Mouse (Mus musculus): ENCODE data around the gene 1700016K19Rik.

Gene 1700016K19Rik

GRCm38 (mm10) chr11:76035182-76035581, 35.5 kb downstream of the 1700016K19Rik start:
- DNase-seq: no peak

GRCm38 (mm10) chr11:76037581-76038294, 38.0 kb downstream of the 1700016K19Rik start:
- no peak for DNase-seq

DNA sequence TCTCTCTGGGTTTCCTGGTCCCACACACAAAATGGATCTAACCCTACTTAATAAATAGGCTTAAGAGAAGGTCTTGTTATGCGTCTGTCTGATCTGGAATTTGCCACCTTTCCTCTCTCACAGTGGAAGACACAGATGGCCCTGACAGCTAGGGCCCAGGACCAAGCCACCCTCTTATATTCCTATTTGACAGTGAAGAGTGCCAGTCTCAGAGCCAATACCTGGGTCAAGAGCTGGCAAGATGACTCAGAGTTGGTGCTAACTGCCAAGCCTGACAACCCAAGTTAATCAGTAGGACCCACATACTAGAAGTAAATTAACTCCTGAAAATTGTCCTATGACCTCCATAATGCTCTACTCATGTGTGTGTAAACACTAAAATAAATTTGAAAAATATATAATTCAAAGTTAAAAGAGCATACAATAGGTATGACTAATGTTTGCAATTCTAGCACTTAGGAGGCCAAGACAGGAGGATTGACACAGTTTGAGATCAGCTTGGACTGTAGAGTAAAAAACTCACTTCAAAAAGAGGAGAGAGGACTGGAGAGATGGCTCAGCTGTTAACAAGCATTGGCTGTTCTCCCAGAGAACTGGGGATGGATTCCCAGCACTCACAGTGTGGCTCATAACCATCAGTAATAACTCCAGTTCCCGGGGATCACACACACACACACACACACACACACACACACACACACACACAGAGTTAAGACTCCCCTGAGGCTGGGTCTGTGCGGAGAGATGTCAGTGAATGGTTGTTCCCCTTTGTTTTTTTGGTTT, 39.8 kb downstream of the 1700016K19Rik start:
- no peak for DNase-seq

GRCm38 (mm10) chr11:76040106-76040505, 40.4 kb downstream of the 1700016K19Rik start:
- no peak for DNase-seq

- no peak for DNase-seq
Observed at GRCm38 (mm10) chr11:76040761-76041376, 41.2 kb downstream of the 1700016K19Rik start.

DNA sequence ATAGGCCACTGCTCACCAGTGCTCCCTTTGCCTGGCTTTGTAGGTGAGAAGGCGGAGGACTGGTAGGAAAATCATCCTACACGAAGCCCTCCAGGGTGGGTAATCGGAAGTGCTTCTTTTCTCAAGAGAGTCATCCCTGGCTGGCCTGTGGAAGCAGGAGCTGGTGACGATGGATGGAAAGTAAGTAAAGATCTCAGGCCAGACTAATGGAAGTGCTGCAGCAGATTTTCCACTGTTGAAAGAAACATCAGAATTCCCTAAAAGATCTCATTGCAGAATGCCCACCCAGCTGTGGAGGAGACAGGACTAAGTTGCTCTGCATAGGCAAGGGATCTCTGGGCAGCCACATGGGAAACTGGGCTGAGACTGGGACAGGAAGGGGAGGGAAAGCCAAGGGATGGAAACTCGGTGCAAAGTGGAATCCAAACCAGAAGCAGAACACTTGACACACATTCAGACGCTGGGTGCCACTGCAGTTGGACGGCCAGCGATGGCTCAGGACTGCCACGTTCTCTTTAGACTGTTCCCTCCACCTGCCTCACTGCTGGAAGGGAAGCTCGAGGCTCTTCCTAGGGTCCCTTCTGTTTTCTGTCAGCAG, 42.4 kb downstream of the 1700016K19Rik start:
- DNase-seq: no peak

GRCm38 (mm10) chr11:76042882-76043281, 43.2 kb downstream of the 1700016K19Rik start:
- DNase-seq: peak; percentile 59 to 73

- no peak for DNase-seq
Observed at GRCm38 (mm10) chr11:76044468-76044867, 44.8 kb downstream of the 1700016K19Rik start.

GRCm38 (mm10) chr11:76045367-76045766, 45.7 kb downstream of the 1700016K19Rik start:
- no peak for DNase-seq

- no peak for DNase-seq
Observed at GRCm38 (mm10) chr11:76050509-76050908, 50.8 kb downstream of the 1700016K19Rik start.

GRCm38 (mm10) chr11:76050967-76051512, 51.3 kb downstream of the 1700016K19Rik start:
- no peak for DNase-seq

DNA sequence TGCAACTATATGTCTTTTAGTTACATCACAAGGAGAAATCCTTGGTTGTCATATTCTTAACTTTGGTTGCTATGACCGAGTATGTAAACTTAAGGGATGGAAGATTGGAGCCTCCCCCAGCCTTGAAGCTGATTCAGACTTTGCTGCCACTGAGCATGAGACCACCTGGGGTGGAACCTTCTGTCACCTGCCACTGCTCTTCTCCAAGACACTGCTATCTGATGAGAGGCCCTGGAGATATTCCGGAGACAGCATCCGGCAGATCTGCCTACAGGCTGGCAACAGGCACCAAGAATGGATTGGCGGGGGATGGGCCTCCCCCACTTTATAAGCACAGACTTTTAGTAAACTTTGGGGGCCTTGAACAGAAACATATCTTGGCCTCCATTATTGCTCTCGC, 52.8 kb downstream of the 1700016K19Rik start:
- DNase-seq: no peak
